Mouse (Mus musculus) embryonic facial prominence, embryonic 10.5 days (tissue): ENCODE results near the gene Dram1. TPM values are rescaled to one million over a fixed set of nuclear protein-coding genes. Genes with fewer than 3 reads are reported as not detected.

Experiments
- DNase-seq: peaks from one replicate; pipeline ENCODE4 v3.0.0-alpha.2; 2017; ENCODE audit warnings: low spot score
- H3K27ac ChIP-seq: fragments of 300-500 bp; sonication (generic); replicated peaks from 2 replicates; pipeline ENCODE4 v1.5.1; 2016; ENCODE audit warnings: mild to moderate bottlenecking
- H3K27me3 ChIP-seq: fragments of 300-500 bp; sonication (generic); replicated peaks from 2 replicates; pipeline ENCODE4 v1.6.1; 2016; ENCODE audit warnings: low read depth, mild to moderate bottlenecking; ENCODE audit not compliant: poor library complexity, severe bottlenecking
- H3K36me3 ChIP-seq: fragments of 300-500 bp; sonication (generic); replicated peaks from 2 replicates; pipeline ENCODE4 v1.6.1; 2016; ENCODE audit warnings: mild to moderate bottlenecking, moderate library complexity
- H3K4me1 ChIP-seq: fragments of 300-500 bp; sonication (generic); 2 replicates; pipeline ENCODE4 v1.6.1; 2016
- H3K4me3 ChIP-seq: fragments of 300-500 bp; sonication (generic); 2 replicates; pipeline ENCODE4 v1.5.1; 2016; ENCODE audit warnings: mild to moderate bottlenecking, moderate library complexity
- H3K9me3 ChIP-seq: fragments of 300-500 bp; sonication (generic); 2 replicates; pipeline ENCODE4 v1.6.1; 2016; ENCODE audit warnings: mild to moderate bottlenecking
- WGBS: fragments of 180-500 bp; shearing (Covaris S2); methylation state at CpG from one replicate; pipeline ENCODE4 v1.1.7; 2016; 5-methylcytosine and 5-hydroxymethylcytosine counted together
- polyA plus RNA-seq: library from polyadenylated mRNA; unstranded; fragments of >200 nt; fragmentation: Nextera tagmentation; extraction: Ambion mirVana; gene quantifications from 2 replicates; pipeline ENCODE4 v1.2.1, GENCODE M21; 2016

Gene Dram1
- polyA plus RNA-seq, 1 experiment from 2014 or later, result 0.29 TPM

DNA sequence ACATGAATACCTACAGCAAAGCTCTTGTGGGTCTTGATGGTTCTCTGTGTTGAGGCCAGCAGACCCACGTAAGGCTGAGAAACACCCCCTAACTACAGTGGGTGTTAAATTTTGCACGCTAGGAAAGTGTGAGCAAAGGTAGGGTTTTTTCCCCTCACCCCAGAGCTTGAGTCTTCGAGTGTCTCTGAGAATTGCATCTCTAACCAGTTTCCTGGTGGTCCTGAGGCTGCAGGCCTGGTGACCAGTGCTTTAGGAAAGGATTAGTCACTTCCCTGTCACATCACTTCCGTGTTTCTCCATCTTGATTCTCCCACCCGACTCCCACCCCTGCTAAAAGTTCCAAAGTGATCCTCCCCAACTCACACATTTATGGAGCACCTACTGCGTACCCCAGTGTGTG is 25.3 kb upstream of the Dram1 start:
- H3K27me3 ChIP-seq, result no peaks in the 10 kb centered on the region
- 88% methylated on average over 6 of the region's 6 CpGs for WGBS
- DNase-seq, result no peak

GRCm38 (mm10) chr10:88403021-88403420 is 24.1 kb upstream of the Dram1 start:
- Histone ChIP-seq H3K9me3 (no peaks in the 10 kb centered on the region), H3K27ac (no peak overlapping the region), H3K36me3 (peaks cover 7% of the 10 kb centered on the region), H3K4me1 (no peaks in the 10 kb centered on the region), H3K27me3 (no peaks in the 10 kb centered on the region), H3K4me3 (no peak overlapping the region)
- WGBS, result 95% methylated on average over 4 of the region's 4 CpGs
- DNase-seq, result no peak

More for the DNA sequence above, 25.3 kb upstream of the Dram1 start:
- Histone ChIP-seq H3K4me1 (no peaks in the 10 kb centered on the region), H3K9me3 (no peaks in the 10 kb centered on the region), H3K27ac (no peak overlapping the region), H3K4me3 (no peak overlapping the region), H3K36me3 (peaks cover 7% of the 10 kb centered on the region)

- H3K36me3 ChIP-seq, result peaks cover 7% of the 10 kb centered on the region
- H3K4me1 ChIP-seq, result no peaks in the 10 kb centered on the region
- H3K27me3 ChIP-seq, result no peaks in the 10 kb centered on the region
- H3K9me3 ChIP-seq, result no peaks in the 10 kb centered on the region
- WGBS, result 93% methylated on average over 5 of the region's 5 CpGs
- H3K27ac ChIP-seq, result no peak overlapping the region
- no peak overlapping the region for H3K4me3 ChIP-seq
- no peak for DNase-seq
Measured at GRCm38 (mm10) chr10:88399271-88399670, 20.4 kb upstream of the Dram1 start.

- 86% methylated on average over 6 of the region's 6 CpGs for WGBS
- Histone ChIP-seq H3K36me3 (peaks cover 7% of the 10 kb centered on the region), H3K9me3 (no peaks in the 10 kb centered on the region), H3K4me3 (no peak overlapping the region), H3K27ac (no peak overlapping the region), H3K4me1 (no peaks in the 10 kb centered on the region), H3K27me3 (no peaks in the 10 kb centered on the region)
- no peak for DNase-seq
Measured at GRCm38 (mm10) chr10:88398668-88399243, 19.9 kb upstream of the Dram1 start.

DNA sequence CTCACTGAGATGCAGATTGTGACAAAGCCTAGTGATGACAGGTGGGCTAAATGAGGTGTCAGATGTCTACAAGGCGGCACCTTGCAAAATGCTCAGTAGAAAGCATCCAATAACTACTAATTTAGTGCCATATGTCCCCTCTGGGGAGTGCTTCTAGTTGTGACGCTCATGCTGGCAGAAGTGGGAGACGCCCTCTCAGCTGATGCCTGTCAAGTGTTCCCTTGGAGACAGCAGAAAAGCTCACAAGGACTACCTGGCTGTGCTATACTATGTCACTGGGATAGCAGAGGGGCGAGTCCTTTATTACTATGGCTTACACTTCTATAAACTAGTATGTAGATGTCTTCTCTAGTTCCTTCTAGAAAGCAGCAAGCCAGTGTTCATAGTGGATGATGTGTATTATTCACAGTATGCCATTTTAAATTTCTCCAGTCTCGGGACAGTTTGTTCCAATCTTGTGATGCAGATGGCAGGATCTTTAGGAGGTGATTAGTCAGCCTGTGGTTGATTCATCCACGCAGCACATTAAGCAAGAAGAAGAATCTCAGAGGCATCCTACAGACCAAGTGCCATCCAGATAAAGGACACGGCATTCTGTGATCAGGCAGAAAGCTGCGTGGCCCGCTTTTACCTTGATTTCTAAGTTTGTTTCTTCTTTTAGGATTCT is 13.4 kb upstream of the Dram1 start:
- H3K4me1 ChIP-seq, result peaks cover 16% of the 10 kb centered on the region
- H3K36me3 ChIP-seq, result no peaks in the 10 kb centered on the region; the same call in 1 of the 2 replicates
- no peak overlapping the region for H3K27ac ChIP-seq
- no peak for DNase-seq
- no peaks in the 10 kb centered on the region for H3K27me3 ChIP-seq
- no peaks in the 10 kb centered on the region for H3K9me3 ChIP-seq
- 88% methylated on average over 9 of the region's 9 CpGs for WGBS
- no peak overlapping the region for H3K4me3 ChIP-seq

DNA sequence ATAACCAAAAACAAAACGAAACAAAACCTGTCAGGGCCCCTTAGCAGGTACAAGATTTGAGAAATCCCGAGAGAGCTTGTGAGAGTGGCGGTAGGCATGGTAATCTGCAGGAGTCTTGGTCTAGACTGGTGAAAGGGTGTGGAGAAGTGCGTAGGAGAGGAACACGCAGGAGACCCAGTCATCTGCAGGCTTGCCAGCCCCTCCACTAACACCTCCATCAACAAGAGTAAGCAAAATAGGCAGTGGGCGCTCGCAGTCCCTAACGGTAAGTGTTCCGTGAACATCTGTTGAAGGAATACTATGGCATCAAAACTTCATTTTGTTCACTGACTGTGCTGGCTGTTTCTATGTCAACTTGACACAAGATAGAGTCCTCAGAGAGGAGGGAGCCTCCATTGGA is 12.6 kb upstream of the Dram1 start:
- Histone ChIP-seq H3K9me3 (no peaks in the 10 kb centered on the region), H3K36me3 (no peaks in the 10 kb centered on the region; the same call in 1 of the 2 replicates), H3K4me1 (peaks cover 16% of the 10 kb centered on the region), H3K27ac (no peak overlapping the region), H3K4me3 (no peak overlapping the region), H3K27me3 (no peaks in the 10 kb centered on the region)
- WGBS, result 94% methylated on average over 9 of the region's 9 CpGs
- no peak for DNase-seq

- Histone ChIP-seq H3K27ac (no peak overlapping the region), H3K4me1 (peaks cover 22% of the 10 kb centered on the region), H3K9me3 (no peaks in the 10 kb centered on the region), H3K27me3 (no peaks in the 10 kb centered on the region), H3K4me3 (no peak overlapping the region), H3K36me3 (no peaks in the 10 kb centered on the region; the same call in 1 of the 2 replicates)
- no peak for DNase-seq
- 58% methylated on average over 10 of the region's 10 CpGs for WGBS
Measured at GRCm38 (mm10) chr10:88390096-88390790, 11.4 kb upstream of the Dram1 start.

GRCm38 (mm10) chr10:88389576-88389975 is 10.7 kb upstream of the Dram1 start:
- WGBS, result 57% methylated on average over 4 of the region's 4 CpGs
- H3K4me3 ChIP-seq, result no peak overlapping the region
- peaks cover 22% of the 10 kb centered on the region for H3K4me1 ChIP-seq
- no peak overlapping the region for H3K27ac ChIP-seq
- DNase-seq, result no peak
- H3K27me3 ChIP-seq, result no peaks in the 10 kb centered on the region
- H3K9me3 ChIP-seq, result no peaks in the 10 kb centered on the region
- H3K36me3 ChIP-seq, result no peaks in the 10 kb centered on the region; the same call in 1 of the 2 replicates

DNA sequence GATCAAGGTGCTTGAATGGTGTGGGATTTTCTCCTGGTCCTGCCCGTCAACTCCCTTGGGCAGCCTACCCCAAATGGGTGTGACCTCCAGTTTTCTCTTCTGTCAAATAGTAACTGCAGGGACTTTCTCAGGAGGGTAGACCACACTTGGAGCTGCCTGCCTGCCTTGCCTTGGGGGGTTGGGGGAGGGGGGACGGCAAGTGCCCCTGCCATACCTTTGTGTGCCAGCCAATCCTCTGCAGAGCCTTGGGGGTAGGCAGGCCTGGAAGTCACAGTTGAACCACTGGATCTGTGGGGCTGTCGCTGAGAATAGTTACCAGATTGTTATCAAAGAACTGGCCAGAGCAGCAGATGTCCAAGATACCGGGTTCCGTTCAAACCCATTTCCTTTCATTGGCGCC is 7.4 kb upstream of the Dram1 start:
- 69% methylated on average over 6 of the region's 6 CpGs for WGBS
- DNase-seq, result no peak
- Histone ChIP-seq H3K27ac (no peak overlapping the region), H3K36me3 (no peaks in the 10 kb centered on the region), H3K4me3 (no peak overlapping the region), H3K9me3 (no peaks in the 10 kb centered on the region), H3K4me1 (peaks cover 32% of the 10 kb centered on the region), H3K27me3 (no peaks in the 10 kb centered on the region)

DNA sequence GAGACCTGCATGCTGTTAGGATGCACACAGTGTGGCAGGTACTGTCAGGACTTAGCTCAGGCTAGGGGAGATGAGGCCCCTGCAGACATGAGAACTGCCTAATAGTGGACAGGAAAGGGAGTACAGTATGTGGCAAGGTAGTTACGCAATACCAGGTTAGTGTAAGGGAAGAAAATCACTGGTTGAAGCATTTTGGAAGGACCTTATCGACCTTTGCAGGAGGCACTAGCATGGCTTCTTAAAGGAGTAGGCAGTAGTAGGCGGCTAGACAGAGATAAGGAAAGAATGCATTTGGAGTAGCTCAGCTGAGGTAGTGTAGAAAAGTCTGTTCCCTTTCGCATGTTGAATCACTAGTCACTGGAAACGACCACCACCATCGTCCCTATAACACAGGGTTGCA is 6.9 kb upstream of the Dram1 start:
- Histone ChIP-seq H3K36me3 (no peaks in the 10 kb centered on the region), H3K27ac (no peak overlapping the region), H3K27me3 (no peaks in the 10 kb centered on the region), H3K9me3 (no peaks in the 10 kb centered on the region), H3K4me3 (no peak overlapping the region), H3K4me1 (peaks cover 36% of the 10 kb centered on the region)
- WGBS, result 74% methylated on average over 6 of the region's 6 CpGs
- no peak for DNase-seq

- H3K27ac ChIP-seq, result no peak overlapping the region
- peaks cover 36% of the 10 kb centered on the region for H3K4me1 ChIP-seq
- no peaks in the 10 kb centered on the region for H3K36me3 ChIP-seq
- H3K4me3 ChIP-seq, result no peak overlapping the region
- no peaks in the 10 kb centered on the region for H3K27me3 ChIP-seq
- 93% methylated on average over 11 of the region's 11 CpGs for WGBS
- DNase-seq, result no peak
- H3K9me3 ChIP-seq, result no peaks in the 10 kb centered on the region
Measured at GRCm38 (mm10) chr10:88385290-88385689, 6.4 kb upstream of the Dram1 start.

GRCm38 (mm10) chr10:88384081-88384480 is 5.2 kb upstream of the Dram1 start:
- WGBS, result 71% methylated on average over 5 of the region's 5 CpGs
- Histone ChIP-seq H3K4me1 (peaks cover 29% of the 10 kb centered on the region), H3K36me3 (no peaks in the 10 kb centered on the region), H3K27me3 (no peaks in the 10 kb centered on the region), H3K27ac (no peak overlapping the region), H3K4me3 (no peak overlapping the region), H3K9me3 (no peaks in the 10 kb centered on the region)
- DNase-seq, result no peak

GRCm38 (mm10) chr10:88383479-88383878 is 4.6 kb upstream of the Dram1 start:
- no peak overlapping the region for H3K4me3 ChIP-seq
- WGBS, result 63% methylated on average over 4 of the region's 4 CpGs
- H3K27ac ChIP-seq, result no peak overlapping the region
- no peaks in the 10 kb centered on the region for H3K36me3 ChIP-seq
- no peaks in the 10 kb centered on the region for H3K27me3 ChIP-seq
- DNase-seq, result no peak
- H3K9me3 ChIP-seq, result no peaks in the 10 kb centered on the region
- peaks cover 29% of the 10 kb centered on the region for H3K4me1 ChIP-seq
